Mouse (Mus musculus): Measurements from ENCODE around the gene Olfr76. TPM values are rescaled to one million over a fixed set of nuclear protein-coding genes. Genes with fewer than 3 reads are reported as not detected.
"Not testable (repeated sequence)": the region's sequence is repeated elsewhere in the genome, so short reads cannot be mapped to it uniquely, and the experiment has no call there.

Gene Olfr76
- polyA plus RNA-seq, 1 experiment from 2014 or later = not detected

DNA sequence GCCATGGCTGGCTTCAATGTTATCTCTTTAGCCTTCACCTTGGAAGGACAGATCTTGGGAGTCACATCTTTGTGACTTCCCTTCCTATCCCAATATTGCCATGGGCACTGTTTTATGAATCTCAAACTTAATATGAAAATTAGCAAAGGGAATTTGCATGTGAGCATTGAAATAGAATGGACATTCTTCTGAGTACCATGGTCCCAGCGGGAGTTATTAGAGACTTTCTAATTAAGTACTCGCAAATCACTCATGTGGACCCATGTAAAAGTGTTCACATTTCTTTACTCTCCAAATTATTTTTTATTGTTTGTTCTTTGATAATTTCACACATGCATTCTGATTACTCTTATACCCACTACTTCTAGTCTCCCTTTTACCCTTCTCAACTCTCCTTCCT is 19.8 kb downstream of the Olfr76 start, which contains the start of gene Olfr1427:
TSS of gene Olfr1427 (minus strand) at position 101 of the 400 bp plus-strand sequence.
- WGBS = 93% methylated on average over 2 of the region's 2 CpGs
- Histone ChIP-seq H3K4me2 (replicated peaks; ENCODE audit: low read depth, low read length) (no peak within 1 kb of the TSS), H3K4me1 (ENCODE audit: control insufficient read depth, insufficient read depth, low read length) (no peaks in the 10 kb centered on the region), H3K36me3 (ENCODE audit: control insufficient read depth, insufficient read depth, low read length) (no peaks in the 10 kb centered on the region), H3K27me3 (ENCODE audit: control insufficient read depth, insufficient read depth, low read length) (no peaks in the 10 kb centered on the region), H3K4me3 (ENCODE audit: low read length) (no peak within 1 kb of the TSS), H3K27ac (ENCODE audit: low read depth, low read length) (no peak within 1 kb of the TSS), H3K9ac (ENCODE audit: low read depth, low read length) (no peak within 1 kb of the TSS), H3K9me3 (ENCODE audit: control insufficient read depth, low read length) (no peaks in the 10 kb centered on the region)
- no peak for ATAC-seq (ENCODE audit: low FRiP score, low TSS enrichment)

DNA sequence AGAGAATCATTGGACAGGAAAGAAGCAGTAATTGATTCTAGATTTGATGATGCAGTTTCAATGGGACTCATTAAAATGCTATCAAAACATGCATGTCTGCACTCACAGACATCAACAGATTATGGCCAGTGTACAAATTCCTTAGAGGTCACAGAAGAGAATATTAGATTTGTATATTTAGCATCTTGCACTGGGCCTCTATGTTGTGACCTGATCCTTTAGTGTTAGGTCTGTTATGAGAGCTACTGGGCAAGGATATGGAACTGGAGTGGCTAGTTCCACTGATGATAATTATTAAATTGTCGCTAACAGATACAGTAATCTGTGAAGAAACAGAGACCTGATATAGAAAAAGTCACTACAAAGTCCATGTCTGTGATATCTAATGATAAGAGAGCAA is 31.1 kb downstream of the Olfr76 start, which contains the start of gene Olfr1426:
TSS of gene Olfr1426 (minus strand) at position 101 of the 400 bp plus-strand sequence.
- no peak for ATAC-seq (ENCODE audit: low FRiP score, low TSS enrichment)
- no peak within 1 kb of the TSS for H3K27ac ChIP-seq (ENCODE audit: low read depth, low read length)
- no peak within 1 kb of the TSS for H3K4me3 ChIP-seq (ENCODE audit: low read length)
- H3K36me3 ChIP-seq (ENCODE audit: control insufficient read depth, insufficient read depth, low read length) = no peaks in the 10 kb centered on the region
- H3K4me1 ChIP-seq (ENCODE audit: control insufficient read depth, insufficient read depth, low read length) = no peaks in the 10 kb centered on the region
- no peaks in the 10 kb centered on the region for H3K27me3 ChIP-seq (ENCODE audit: control insufficient read depth, insufficient read depth, low read length)
- H3K9me3 ChIP-seq (ENCODE audit: control insufficient read depth, low read length) = no peaks in the 10 kb centered on the region
- no peak within 1 kb of the TSS for H3K4me2 ChIP-seq (replicated peaks; ENCODE audit: low read depth, low read length)
- no peak within 1 kb of the TSS for H3K9ac ChIP-seq (ENCODE audit: low read depth, low read length)
- 81% methylated on average over 1 of the region's 1 CpGs for WGBS

- WGBS = 86% methylated on average over 4 of the region's 4 CpGs
Measured at GRCm38 (mm10) chr19:12077631-12078030, 45.4 kb downstream of the Olfr76 start, which contains the start of gene Olfr1425. Gene Olfr1425, minus strand, starts transcription at chr19:12077731.

DNA sequence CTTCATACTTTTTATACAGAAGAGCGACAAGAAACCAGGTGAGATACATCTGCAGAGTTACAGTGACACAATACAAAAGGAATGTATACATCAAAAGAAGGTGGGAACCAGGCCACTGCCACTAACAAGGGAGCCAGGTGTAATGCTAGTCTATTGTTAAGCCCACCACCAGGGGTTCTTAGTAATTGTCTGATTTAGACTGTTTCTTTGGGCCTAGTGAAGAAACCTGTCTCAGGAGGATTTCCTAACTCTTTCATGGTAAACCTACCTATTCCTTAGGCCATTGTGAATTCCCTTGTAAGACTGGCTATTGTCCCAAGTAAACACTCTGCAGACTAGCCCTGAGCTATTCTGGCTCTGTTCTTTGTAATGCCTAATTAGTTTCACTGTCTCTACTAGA is 53.5 kb downstream of the Olfr76 start:
- H3K4me1 ChIP-seq (ENCODE audit: control insufficient read depth, insufficient read depth, low read length); ATAC-seq (ENCODE audit: low FRiP score, low TSS enrichment); H3K4me2 ChIP-seq (replicated peaks; ENCODE audit: low read depth, low read length); H3K27me3 ChIP-seq (ENCODE audit: control insufficient read depth, insufficient read depth, low read length); H3K36me3 ChIP-seq (ENCODE audit: control insufficient read depth, insufficient read depth, low read length); H3K9me3 ChIP-seq (ENCODE audit: control insufficient read depth, low read length); H3K4me3 ChIP-seq (ENCODE audit: low read length); H3K27ac ChIP-seq (ENCODE audit: low read depth, low read length); H3K9ac ChIP-seq (ENCODE audit: low read depth, low read length): not testable (repeated sequence)
- WGBS = 84% methylated on average over 1 of the region's 1 CpGs

More at GRCm38 (mm10) chr19:12077631-12078030, 45.4 kb downstream of the Olfr76 start, which contains the start of gene Olfr1425:
- not testable (repeated sequence) for H3K9ac ChIP-seq (ENCODE audit: low read depth, low read length); H3K27me3 ChIP-seq (ENCODE audit: control insufficient read depth, insufficient read depth, low read length); H3K9me3 ChIP-seq (ENCODE audit: control insufficient read depth, low read length); H3K36me3 ChIP-seq (ENCODE audit: control insufficient read depth, insufficient read depth, low read length); H3K27ac ChIP-seq (ENCODE audit: low read depth, low read length); H3K4me1 ChIP-seq (ENCODE audit: control insufficient read depth, insufficient read depth, low read length); H3K4me3 ChIP-seq (ENCODE audit: low read length); ATAC-seq (ENCODE audit: low FRiP score, low TSS enrichment); H3K4me2 ChIP-seq (replicated peaks; ENCODE audit: low read depth, low read length)

Other genes with a start within 250 kb of the Olfr76 start
- gene Olfr1419, start 248.1 kb downstream of the Olfr76 start, polyA plus RNA-seq (2014; fragmentation: Nextera tagmentation; extraction: Ambion mirVana) = not detected in 2 replicates
- 0.13 and 0.24 TPM in 2 replicates for gene Olfr1420, start 236.6 kb downstream of the Olfr76 start, polyA plus RNA-seq (2014; fragmentation: Nextera tagmentation; extraction: Ambion mirVana)
- 15.8 and 23.6 TPM in 2 replicates for gene Patl1, start 210.8 kb downstream of the Olfr76 start, polyA plus RNA-seq (2014; fragmentation: Nextera tagmentation; extraction: Ambion mirVana)
- gene Osbp, start 157.3 kb downstream of the Olfr76 start, polyA plus RNA-seq (2014; fragmentation: Nextera tagmentation; extraction: Ambion mirVana) = 7.5 and 9.4 TPM in 2 replicates
- not detected in 2 replicates for gene Olfr1423, start 81.9 kb downstream of the Olfr76 start, polyA plus RNA-seq (2014; fragmentation: Nextera tagmentation; extraction: Ambion mirVana)
- gene Olfr1424, start 60.5 kb downstream of the Olfr76 start, polyA plus RNA-seq (2014; fragmentation: Nextera tagmentation; extraction: Ambion mirVana) = not detected in 2 replicates
- not detected in 2 replicates for gene Olfr1425, start 45.5 kb downstream of the Olfr76 start, polyA plus RNA-seq (2014; fragmentation: Nextera tagmentation; extraction: Ambion mirVana)
- gene Olfr1426, start 31.2 kb downstream of the Olfr76 start, polyA plus RNA-seq (2014; fragmentation: Nextera tagmentation; extraction: Ambion mirVana) = not detected in 2 replicates
- gene Olfr1427, start 19.9 kb downstream of the Olfr76 start, polyA plus RNA-seq (2014; fragmentation: Nextera tagmentation; extraction: Ambion mirVana) = not detected in 2 replicates
- not detected in 2 replicates for gene Olfr1428, start 7.3 kb downstream of the Olfr76 start, polyA plus RNA-seq (2014; fragmentation: Nextera tagmentation; extraction: Ambion mirVana)
- not detected in 2 replicates for gene Olfr1555-ps1, start 46.9 kb upstream of the Olfr76 start, polyA plus RNA-seq (2014; fragmentation: Nextera tagmentation; extraction: Ambion mirVana)
- not detected in 2 replicates for gene Olfr1431, start 77.4 kb upstream of the Olfr76 start, polyA plus RNA-seq (2014; fragmentation: Nextera tagmentation; extraction: Ambion mirVana)
- gene Olfr1432, start 109.4 kb upstream of the Olfr76 start, polyA plus RNA-seq (2014; fragmentation: Nextera tagmentation; extraction: Ambion mirVana) = not detected in 2 replicates
- not detected in 2 replicates for gene Olfr262, start 118.5 kb upstream of the Olfr76 start, polyA plus RNA-seq (2014; fragmentation: Nextera tagmentation; extraction: Ambion mirVana)
- not detected in 2 replicates for gene Olfr235, start 137.8 kb upstream of the Olfr76 start, polyA plus RNA-seq (2014; fragmentation: Nextera tagmentation; extraction: Ambion mirVana)
- gene Olfr1434, start 156.7 kb upstream of the Olfr76 start, polyA plus RNA-seq (2014; fragmentation: Nextera tagmentation; extraction: Ambion mirVana) = not detected in 2 replicates
- gene Olfr1436, start 175.9 kb upstream of the Olfr76 start, polyA plus RNA-seq (2014; fragmentation: Nextera tagmentation; extraction: Ambion mirVana) = not detected in 2 replicates
- not detected in 2 replicates for gene Olfr1437, start 201.9 kb upstream of the Olfr76 start, polyA plus RNA-seq (2014; fragmentation: Nextera tagmentation; extraction: Ambion mirVana)
- gene Olfr1438-ps1, start 212.7 kb upstream of the Olfr76 start, polyA plus RNA-seq (2014; fragmentation: Nextera tagmentation; extraction: Ambion mirVana) = not detected in 2 replicates